Mouse (Mus musculus) NIH3T3 (cell line): ENCODE results near the gene Ndufb11.

Source experiments
- DNase-seq: peaks from one replicate; pipeline ENCODE4 v3.0.0-alpha.2; 2012; ENCODE audit warnings: low read depth

Ndufb11 gene

GRCm38 (mm10) chrX:20617176-20617902 lies at the start of gene Ndufb11, which contains the start of gene Rbm10:
Gene Ndufb11, minus strand, starts transcription at chrX:20617619.
Gene Rbm10, plus strand, starts transcription at chrX:20617503.
- peak; percentile 86 for DNase-seq

- DNase-seq = peak; percentile 13
These were observed 46.0 kb upstream of the Ndufb11 start for GRCm38 (mm10) chrX:20663444-20663790.

- DNase-seq = peak; percentile 92
These were observed 45.5 kb upstream of the Ndufb11 start for GRCm38 (mm10) chrX:20662716-20663443.

- DNase-seq = no peak
These were observed 44.9 kb upstream of the Ndufb11 start for GRCm38 (mm10) chrX:20662317-20662715.

- DNase-seq = peak; percentile 1
These were observed 41.5 kb upstream of the Ndufb11 start for GRCm38 (mm10) chrX:20658891-20659406.

- DNase-seq = peak; percentile 85
These were observed 40.7 kb upstream of the Ndufb11 start, which contains the start of gene Uba1 for GRCm38 (mm10) chrX:20658026-20658652. Gene Uba1, plus strand, starts transcription at chrX:20658326.

GRCm38 (mm10) chrX:20657593-20657992 lies 40.2 kb upstream of the Ndufb11 start:
- DNase-seq = no peak

GRCm38 (mm10) chrX:20644780-20645179 lies 27.4 kb upstream of the Ndufb11 start:
- peak; percentile 1 for DNase-seq

- DNase-seq = no peak
These were observed 20.7 kb upstream of the Ndufb11 start for GRCm38 (mm10) chrX:20638141-20638540.

- DNase-seq = peak; percentile 36
These were observed 532 bp upstream of the Ndufb11 start for GRCm38 (mm10) chrX:20617903-20618399.

GRCm38 (mm10) chrX:20616861-20617175 lies 601 bp downstream of the Ndufb11 start:
- no peak for DNase-seq

- DNase-seq = no peak
These were observed 8.9 kb downstream of the Ndufb11 start for GRCm38 (mm10) chrX:20608500-20608899.

GRCm38 (mm10) chrX:20587968-20588367 lies 29.5 kb downstream of the Ndufb11 start:
- DNase-seq = peak; percentile 26

GRCm38 (mm10) chrX:20573927-20574326 lies 43.5 kb downstream of the Ndufb11 start:
- no peak for DNase-seq

GRCm38 (mm10) chrX:20572683-20573082 lies 44.7 kb downstream of the Ndufb11 start:
- no peak for DNase-seq

GRCm38 (mm10) chrX:20571024-20571423 lies 46.4 kb downstream of the Ndufb11 start:
- DNase-seq = peak; percentile 51
